Mouse (Mus musculus): Measurements from ENCODE around the gene Dlgap3.

- no peak for TF ChIP-seq CTCF (IDR thresholded peaks at IDR 0.05; ENCODE audit: control insufficient read depth, insufficient read depth, low read length)
- no peak for TF ChIP-seq POLR2A (IDR thresholded peaks at IDR 0.05; ENCODE audit: borderline replicate concordance, control insufficient read depth, low read depth, low read length)
These were observed 11.4 kb downstream of the Dlgap3 start for GRCm38 (mm10) chr4:127180450-127180840.

Data from bone marrow, adult 2 months (tissue).